Mouse (Mus musculus): ENCODE results near the gene Kcnh2.

Gene Kcnh2

GRCm38 (mm10) chr5:24346313-24346712 lies 5.1 kb downstream of the Kcnh2 start:
- no peak for DNase-seq (ENCODE audit: low spot score)

DNA sequence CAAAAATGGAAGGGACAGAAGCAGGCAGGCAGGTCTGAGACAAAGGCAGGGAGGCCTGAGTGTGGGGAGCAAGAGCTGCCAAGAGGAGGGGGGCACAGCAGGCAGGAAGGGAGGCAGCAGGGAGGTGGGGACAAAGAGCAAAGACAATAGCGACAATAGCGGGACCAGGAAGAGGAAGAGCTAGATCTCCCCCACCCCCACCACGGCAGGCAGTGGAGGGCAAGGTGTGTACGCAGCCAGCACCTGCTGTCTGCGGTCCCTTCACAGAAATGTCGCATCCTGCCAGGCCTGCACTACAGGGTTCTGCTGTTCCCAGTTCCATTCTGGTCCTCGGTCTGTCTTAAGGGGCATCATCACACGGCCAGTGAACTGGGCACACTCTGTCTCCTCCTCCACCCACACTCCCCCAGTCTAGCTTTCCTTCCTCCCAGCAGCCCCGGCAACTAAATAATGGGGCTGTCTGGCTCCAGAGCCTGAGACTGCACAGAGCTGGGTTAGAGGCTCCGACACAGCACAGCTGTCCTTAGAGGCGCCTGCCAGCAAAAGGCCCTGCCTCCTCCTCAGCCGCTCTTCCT lies 6.8 kb downstream of the Kcnh2 start:
- peak; percentile 68 for DNase-seq (ENCODE audit: low spot score)

GRCm38 (mm10) chr5:24343977-24344436 lies 7.4 kb downstream of the Kcnh2 start:
- no peak for DNase-seq (ENCODE audit: low spot score)

DNA sequence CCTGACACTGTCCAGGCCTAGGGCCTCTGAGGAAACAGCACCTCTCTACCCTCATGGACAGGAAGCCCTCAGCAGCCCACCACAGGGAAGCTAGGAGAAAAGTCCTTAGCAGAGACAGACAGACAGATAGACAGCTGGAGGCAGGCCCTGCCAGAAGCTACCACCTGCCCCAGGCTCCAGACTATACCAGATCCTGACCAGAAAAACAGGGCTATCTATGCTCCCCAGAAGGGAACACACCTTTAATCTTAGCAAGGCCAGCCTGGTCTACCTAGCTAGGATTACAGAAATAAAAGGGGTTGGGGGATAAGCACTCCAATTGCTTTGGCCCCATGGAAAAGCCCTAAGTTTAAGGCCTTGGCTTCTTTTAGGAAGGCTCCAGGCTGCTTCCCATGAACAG lies 8.0 kb downstream of the Kcnh2 start:
- no peak for DNase-seq (ENCODE audit: low spot score)

DNA sequence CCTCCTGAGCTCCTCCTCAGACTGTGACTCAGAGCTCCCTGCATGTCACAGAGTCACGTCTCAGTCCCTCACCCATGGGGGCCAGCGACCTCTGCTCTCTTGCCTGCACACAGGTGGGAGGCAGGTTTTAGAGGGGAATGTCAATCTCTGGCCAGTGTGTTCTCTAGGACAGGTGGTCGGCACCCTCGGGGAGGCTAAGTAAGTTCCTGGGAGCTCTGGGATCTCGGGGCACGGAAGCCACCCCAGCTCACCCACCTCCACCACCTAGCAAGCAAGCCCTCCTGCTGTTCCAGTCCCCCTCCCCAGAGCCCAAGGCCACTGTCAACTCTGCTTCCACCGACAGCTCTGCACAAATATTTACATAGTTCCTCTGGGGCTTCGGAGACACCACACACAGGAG lies 8.4 kb downstream of the Kcnh2 start:
- no peak for DNase-seq (ENCODE audit: low spot score)

DNA sequence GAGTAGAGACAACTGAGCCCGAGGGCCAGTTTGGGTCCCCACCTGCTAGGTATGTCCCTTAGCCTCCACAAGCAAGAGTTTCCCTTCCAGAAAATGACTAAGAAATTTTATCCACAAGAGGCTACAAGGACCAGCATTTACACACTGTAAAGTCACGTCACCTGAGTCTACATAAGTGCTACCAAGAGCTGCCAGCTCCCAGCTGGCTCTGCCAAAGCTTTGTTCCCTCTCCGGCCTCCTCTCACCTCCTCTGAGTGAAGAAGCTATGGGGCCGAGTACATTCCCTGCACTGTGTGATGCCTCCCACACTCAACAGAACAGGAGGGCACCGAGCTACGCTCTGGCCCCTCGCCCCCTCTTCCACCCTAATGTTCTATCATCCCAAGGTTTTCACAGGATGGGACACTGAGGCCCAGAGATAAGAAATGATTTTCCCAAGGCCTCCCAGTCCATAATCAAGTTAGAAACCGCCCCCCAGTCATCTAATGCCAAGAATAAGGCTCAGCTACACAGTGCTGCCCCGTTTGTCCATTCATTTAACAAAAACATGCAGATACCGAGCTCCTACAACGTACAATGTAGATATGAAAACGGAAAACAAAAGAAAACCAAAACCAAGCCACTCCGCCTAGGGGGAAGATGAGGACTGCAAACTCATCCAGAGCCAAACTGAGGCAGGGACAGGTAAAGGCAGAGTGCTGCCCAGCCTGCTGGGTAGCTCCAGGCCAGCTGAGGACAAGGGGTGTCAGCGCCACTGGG lies 9.0 kb downstream of the Kcnh2 start:
- DNase-seq (ENCODE audit: low spot score) = peak; percentile 75

- DNase-seq (ENCODE audit: low spot score) = no peak
These were observed 13.6 kb downstream of the Kcnh2 start for GRCm38 (mm10) chr5:24337821-24338220.

DNA sequence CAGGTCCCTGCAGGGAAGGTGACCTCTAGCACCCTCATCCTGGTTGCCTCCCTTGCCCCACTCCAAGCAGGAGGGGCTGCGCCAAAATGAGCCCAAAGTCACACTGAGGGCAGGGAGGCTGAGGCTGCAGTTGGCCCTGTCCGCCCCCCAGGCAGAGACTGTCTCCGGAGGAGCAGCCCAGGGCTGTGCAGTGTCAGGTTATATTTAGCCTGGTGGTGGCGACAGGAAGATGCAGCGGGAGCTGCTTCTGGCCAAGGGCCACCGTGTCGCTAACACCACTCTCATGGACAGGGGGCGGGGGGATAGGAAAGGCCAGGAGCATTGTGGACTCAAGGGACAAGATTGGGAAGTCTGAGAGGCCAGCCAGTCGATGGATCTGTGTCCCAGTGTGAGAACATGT lies 14.0 kb downstream of the Kcnh2 start:
- no peak for DNase-seq (ENCODE audit: low spot score)

GRCm38 (mm10) chr5:24335888-24336511 lies 15.4 kb downstream of the Kcnh2 start:
- no peak for DNase-seq (ENCODE audit: low spot score)

DNA sequence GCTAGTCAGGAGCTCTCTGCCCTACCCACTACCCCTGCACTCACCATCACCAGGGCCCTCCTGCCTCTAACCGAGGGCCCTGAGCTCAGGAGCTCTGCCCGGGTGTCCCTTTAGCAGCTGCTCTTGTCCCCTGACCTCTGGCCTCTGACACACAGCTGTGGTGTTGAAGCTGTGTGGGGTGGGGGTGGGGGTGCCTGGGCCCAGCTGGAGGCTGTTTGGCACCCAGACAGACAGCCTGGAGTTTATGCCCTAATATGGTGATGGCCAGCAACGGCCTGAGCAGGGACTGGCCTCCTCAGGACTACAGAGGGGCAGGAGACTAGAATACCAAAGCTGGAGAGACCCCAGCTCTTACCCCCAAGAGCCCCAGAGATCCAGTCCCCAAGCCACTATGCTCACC lies 16.7 kb downstream of the Kcnh2 start:
- no peak for DNase-seq (ENCODE audit: low spot score)

- no peak for DNase-seq (ENCODE audit: low spot score)
These were observed 19.0 kb downstream of the Kcnh2 start for GRCm38 (mm10) chr5:24332401-24332800.

DNA sequence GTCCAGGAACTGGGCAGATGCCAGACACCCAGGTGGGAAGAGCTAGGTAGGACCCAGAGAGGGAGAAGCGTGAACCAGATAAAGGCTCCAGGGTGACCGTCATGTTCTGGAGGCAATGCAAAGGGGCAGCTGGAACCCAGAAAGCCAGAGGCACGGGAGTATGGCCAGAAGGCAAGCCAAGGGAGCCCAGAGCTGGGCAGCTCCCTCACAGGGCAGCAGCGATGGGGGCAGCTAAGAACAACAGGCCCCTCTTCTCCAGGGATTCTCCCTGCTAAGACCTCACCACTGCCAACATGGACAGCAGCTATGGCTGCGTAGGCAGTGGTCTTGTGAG lies 21.5 kb downstream of the Kcnh2 start:
- no peak for DNase-seq (ENCODE audit: low spot score)

- no peak for DNase-seq (ENCODE audit: low spot score)
These were observed 22.0 kb downstream of the Kcnh2 start for GRCm38 (mm10) chr5:24329212-24329964.

- no peak for DNase-seq (ENCODE audit: low spot score)
These were observed 22.6 kb downstream of the Kcnh2 start for GRCm38 (mm10) chr5:24328813-24329211.

DNA sequence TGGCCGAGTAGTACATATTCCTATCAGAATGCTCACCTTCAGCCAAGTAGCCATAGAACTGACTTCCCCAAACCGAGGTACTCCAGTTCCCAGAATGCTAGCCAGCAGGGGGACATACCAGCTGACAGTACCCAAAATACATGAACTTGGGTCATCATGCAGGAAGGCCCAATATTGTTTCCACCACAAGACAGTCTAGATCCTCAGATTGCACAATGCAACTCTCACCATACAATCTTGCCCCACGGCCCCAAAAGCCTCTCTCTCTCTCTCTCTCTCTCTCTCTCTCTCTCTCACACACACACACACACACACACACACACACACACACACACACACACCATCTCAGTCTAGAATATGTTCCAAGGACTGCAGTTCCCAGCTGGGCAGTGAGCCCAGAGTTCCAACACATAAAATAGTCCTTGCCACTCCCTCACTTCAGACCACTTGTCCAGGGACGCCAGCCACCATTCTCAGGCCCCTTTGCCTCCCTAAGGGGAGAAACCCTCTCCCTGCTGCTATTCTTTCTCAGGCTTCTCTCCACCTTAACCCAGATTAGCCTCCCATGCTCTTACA lies 24.5 kb downstream of the Kcnh2 start:
- no peak for DNase-seq (ENCODE audit: low spot score)

GRCm38 (mm10) chr5:24326166-24326841 lies 25.1 kb downstream of the Kcnh2 start:
- DNase-seq (ENCODE audit: low spot score) = no peak

DNA sequence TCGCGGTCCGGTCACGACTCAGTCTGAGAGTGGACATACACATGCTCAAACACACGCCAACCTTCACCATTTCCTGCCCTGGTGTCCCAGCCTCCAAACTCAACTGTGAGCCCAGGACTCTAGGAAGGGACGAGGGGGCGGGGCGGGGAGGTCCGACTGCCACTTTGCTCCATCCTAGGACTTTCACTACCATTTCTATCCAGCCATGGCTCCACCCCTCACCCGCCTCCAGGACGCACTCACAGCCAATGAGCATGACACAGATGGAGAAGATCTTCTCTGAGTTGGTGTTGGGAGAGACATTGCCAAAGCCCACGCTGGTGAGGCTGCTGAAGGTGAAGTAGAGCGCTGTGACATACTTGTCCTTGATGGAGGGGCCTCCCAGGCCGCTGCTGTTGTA lies 26.2 kb downstream of the Kcnh2 start:
- no peak for DNase-seq (ENCODE audit: low spot score)

- no peak for DNase-seq (ENCODE audit: low spot score)
These were observed 29.4 kb downstream of the Kcnh2 start for GRCm38 (mm10) chr5:24321711-24322682.

DNA sequence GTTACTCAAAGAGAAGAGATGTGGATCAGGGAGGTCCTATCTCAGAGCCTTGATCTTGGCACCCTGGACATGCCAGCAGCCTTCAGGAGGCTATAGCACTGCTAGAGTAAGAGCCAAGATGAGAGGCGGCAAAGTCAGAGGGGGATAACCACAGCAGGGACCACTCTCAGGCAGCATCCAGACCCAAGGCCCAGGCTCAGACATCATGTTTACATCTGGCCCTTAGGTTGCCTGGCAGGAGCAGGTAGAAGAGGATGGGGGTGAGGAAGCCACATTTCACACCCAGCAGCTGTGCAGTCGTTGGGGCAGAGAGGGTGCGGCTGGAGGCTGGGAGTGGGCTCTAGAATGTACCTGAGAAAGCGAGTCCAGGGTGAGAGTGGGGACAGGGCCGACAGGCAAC lies 30.5 kb downstream of the Kcnh2 start:
- no peak for DNase-seq (ENCODE audit: low spot score)

GRCm38 (mm10) chr5:24320467-24320813 lies 31.0 kb downstream of the Kcnh2 start:
- DNase-seq (ENCODE audit: low spot score) = peak; percentile 66
